Mouse (Mus musculus) frontal cortex, postnatal 14 days (tissue): ENCODE measurements around the gene Myl7.
"Not testable (repeated sequence)": the region's sequence is repeated elsewhere in the genome, so short reads cannot be mapped to it uniquely, and the experiment has no call there.

Source experiments
- DNase-seq, 2 experiments: peaks; one replicate each; pipeline ENCODE4 v3.0.0; 2022; ENCODE audit warnings: low spot score in 2 of 2

Gene Myl7

DNA sequence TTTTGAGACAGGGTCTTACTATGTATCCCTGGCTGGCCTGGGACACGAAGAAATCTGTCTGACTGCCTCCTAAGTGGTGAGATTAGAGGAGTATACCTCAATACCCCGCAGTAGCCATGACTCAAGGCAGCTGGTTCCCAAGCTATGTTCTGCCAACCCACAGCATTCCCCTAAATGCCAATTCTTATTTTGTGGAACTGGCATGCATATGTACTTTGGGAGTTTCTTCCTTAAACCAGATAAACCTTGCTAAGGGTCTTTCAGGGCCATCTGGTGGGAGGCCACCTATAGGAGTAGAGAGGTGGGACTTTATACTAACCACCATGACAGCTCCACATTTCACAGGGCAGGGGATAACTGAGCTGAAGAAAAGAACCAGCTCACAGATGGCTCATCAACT, 5.3 kb upstream of the Myl7 start:
- DNase-seq = no peak

DNA sequence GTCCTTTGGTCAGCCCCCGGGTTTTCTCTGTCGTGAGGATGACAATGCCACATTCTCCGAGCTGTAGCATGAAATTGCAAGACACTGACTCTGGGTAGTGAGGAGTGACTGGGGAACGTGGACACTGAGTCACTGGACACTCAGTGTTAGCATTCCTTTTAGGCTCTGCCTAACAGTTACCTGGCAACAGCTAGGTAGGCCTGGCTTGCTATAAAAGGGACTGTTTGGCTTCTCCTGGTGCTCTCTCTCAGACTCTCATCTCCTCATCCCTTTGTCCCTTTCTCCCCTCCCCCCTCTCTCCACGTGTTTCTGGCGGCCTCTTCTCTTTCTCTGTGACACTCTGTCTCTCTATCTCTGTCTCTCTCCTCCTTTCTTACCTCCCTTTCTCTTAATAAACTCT, 3.8 kb upstream of the Myl7 start:
- DNase-seq = no peak

DNA sequence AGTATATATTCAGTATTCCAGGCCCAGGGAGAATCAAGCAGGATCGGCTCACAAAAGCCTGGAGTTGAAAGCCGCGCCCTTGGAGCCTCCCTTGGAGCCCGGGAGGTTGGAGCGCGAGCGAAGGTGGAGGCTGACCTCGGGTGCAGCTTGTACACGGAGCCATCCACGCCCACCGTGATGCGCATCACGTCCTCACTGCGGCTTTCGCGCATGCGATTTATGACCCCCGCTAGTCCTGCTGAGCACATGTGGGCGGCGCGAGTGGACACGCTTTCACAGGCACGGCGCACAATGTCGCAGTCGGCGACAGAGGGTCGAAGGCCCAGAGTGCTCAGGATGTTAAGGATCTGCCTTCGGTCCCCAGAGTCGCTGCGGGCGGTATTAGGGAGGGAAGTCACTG, 3.4 kb upstream of the Myl7 start:
- DNase-seq = peak; percentile 43 to 49

DNA sequence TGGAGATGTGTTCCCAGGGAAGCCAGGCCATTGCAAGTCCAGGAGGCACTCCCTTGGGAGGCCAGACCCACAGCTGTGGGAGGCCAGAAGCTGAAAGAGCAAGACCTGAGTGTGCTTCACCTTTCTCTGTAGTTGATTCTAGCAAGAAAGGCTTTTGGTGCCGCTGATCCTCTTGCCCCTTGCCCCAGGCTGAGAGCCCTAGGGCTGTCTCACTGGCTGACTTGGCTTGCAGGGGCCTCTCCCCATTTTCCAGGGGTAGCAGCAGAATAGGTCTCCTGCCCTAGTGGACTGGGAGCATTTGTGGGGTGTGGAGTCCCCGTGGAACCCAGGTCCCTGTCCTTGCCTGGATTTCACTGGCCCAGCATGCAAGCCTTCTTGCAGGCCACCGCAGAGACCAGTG, 2.7 kb upstream of the Myl7 start:
- no peak for DNase-seq

DNA sequence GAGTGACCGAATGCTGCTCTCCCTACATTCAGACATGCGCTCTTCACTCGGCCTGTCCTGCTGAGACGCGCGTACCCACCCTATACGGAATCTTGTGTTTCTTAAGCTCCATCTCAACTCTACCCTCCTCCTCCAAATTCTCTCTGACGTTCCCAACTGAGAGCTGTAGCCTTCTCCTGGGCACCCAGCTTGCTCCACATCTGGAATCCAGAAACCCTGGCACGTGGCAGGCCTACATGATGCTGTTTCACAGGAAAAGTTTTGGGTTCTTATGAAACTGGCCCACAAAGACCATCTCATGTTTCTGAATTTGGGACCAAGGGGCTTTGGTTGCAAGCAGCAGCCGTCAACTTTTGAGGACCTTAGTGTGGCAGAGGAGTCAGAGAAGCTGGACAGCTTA, 704 bp upstream of the Myl7 start:
- no peak for DNase-seq

DNA sequence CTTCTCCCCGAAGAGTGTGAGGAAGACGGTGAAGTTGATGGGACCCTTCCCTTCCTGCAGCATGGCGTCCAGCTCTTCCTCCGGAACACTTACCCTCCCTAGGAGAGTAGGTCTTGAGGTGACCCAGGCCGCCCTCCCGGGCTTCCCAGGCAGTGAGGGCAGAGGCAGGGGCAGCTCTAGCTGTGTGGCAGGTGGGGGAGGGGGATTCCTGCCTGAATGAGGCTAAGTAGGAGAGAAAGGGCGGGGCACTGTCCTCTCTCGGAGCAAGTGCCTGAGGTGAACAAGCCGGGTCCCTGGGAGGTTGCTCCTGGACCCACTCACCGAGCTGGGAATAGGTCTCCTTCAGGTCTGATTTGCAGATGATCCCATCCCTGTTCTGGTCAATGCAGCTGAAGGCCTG, 743 bp downstream of the Myl7 start:
- DNase-seq = no peak

DNA sequence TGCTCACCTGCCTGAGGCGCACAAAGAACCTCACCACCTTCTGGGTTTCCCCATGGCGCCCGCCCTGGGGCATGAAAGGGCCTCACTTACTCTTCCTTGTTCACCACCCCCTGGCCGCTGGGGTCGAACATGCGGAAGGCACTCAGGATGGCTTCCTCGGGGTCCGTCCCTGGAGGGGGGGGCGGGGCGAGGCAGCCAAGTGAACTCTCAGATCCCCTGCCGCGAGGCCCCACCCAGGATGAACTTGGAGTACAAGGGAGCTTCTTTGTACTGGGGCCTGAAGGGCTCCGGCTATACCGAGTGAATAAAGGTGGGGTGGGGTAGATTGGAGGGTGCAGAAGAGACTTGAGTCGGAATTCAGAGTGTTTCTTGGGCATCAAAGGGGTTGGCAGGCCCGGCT, 1.4 kb downstream of the Myl7 start:
- DNase-seq = no peak

DNA sequence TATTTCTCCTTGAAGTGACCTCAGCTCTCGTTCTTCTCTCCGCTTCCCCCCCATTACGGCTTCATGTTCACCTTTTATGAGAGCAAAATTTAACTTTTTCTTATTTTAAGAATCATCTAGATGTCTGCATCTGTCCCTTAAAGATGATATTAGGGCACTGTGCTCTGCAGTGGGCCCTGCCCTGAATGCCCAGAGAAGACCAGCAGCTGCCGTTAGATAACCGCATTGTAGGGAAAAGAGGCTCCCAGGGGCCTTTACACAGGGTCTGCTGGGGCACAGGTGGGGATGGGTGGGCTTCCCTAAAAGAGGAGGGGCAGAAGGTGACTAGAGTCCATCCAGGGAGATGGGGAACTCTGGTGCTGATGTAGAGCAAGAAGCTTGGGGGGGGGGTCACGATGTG, 4.8 kb downstream of the Myl7 start:
- no peak for DNase-seq

DNA sequence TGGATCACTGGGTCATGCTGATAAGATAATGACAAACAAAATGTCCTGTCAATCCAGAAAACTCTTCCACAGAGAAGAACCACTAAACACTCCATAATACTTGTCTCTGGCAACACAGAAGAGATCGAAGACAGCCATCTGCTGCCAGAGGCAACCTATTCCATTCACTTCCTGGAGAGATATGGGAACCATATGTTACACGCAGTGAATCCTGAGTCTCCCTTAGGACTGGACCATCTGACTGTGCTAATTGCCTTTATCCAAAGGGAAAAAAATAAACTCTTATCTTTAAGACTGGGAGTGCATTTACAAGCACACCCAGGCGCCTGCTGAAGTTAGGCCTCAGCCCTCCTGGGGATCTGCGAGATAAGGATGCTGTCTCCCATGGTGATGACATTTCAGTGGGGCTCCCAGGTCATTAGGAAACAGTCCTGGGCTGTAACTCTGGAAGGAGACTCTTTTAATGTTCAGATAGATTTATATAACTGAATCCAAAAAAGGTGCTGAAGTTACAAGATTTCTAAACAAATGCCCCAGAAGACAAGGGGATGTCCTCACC, 5.7 kb downstream of the Myl7 start:
- DNase-seq = no peak

DNA sequence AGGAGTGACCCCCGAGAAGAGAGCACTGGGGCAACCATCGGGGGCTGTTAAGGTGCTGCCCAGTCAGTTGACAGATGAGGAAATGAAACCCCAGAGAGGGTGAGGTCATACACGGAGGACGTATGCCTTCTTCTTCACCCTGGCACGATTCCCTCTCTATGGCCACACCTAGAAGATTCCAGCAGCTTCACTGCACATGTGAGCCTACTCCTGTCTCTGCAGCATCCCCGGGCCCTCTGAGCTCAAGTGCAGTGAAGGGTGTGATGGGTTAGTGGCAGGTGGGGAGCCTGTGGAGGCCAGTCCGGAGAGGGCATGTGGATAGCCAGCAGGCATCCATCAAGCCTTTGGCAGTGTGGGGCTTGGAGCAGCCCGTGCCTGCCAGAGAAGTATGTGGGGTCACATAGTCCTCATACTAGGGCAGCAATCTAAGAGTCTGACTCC, 6.4 kb downstream of the Myl7 start:
- no peak for DNase-seq

DNA sequence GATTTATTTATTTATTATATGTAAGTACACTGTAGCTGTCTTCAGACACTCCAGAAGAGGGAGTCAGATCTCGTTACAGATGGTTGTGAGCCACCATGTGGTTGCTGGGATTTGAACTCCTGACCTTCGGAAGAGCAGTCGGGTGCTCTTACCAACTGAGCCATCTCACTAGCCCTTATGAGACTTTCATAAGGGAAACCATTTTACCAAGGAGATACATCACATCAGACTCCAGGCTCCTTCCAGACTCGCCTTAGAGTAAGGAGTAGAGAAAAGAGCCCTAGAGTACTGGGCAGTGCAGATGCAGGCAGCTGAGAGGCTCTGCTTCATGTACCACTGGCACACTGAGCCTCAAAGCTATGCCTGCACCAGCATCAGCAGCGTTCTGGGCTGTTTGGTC, 10.0 kb downstream of the Myl7 start:
- not testable (repeated sequence) for DNase-seq

DNA sequence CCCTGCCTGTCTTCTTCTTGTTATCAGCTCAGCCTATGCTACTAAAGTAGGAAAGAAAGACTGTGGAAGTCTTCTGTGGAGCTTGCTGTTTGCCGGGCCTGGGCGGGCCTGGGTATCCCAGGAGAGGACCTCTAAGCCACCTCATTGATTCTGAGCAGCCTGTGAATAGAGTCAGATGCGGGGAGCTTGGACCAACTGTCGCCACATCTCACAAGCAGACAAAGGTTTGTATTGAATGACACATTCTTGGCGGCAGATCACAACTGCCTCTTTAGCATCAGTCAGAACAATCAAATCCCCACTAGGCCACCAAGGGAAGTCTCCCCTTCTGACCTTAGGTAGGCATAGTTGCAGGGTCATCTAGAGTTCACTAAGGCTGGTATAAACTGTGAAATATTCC, 11.3 kb downstream of the Myl7 start:
- DNase-seq = no peak

DNA sequence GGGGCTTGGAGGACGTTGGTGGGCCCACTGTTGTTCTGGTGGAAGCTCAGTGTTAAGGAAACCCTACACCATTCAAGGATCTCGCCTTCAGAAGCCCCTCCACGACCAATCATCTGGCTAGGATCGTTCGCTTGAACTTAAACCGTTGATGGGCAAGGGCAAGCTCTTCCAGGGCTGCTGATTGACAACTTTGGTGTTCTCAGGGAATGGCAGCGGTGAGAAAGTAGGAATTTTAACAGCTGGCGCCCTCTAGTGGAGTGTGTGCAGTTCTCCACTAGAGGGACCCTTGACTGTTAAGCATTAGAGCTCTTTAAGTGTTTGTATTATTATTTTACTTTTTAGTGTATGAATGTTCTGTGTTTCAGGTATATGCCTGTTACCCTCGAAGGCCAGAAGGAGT, 12.4 kb downstream of the Myl7 start:
- DNase-seq = peak in 1 of 2 experiments; percentile 40

DNA sequence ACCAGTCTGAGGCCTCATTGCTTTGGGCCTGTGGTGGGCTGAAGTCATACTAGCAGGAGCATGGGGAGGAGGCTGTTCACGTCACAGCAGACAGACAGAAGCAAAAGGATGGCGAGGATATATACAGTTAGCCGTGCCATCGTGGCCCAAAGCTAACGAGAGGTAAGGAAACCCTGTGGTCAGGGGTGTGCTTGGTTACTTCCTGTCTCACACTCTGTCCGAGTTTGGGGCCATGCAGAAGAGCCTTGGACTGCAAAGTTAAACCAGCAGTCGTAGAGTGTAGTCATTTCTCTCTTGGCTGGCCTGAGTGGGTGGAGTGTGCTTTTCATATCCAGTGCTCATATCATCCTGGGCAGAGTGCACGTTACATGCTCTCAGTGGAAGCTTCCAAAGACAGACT, 16.1 kb downstream of the Myl7 start:
- no peak for DNase-seq

DNA sequence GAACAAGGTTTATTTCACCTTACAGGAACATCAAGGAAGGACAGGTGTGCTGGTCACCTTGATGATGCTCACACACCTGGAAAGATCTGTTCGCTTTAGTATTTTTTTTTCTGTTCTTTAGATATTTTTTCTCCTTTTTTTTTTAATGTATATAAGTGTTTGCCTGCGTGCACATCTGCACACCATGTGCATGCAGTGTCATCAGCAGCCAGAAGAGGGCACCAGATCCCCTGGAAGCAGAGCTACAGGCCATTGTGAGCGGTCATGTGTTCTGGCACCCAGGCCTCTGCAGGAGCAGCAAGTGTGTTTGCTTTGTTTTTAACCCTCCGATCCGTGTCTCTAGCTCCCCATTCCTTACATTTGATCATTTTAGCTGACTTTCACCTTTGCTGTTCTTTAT, 18.7 kb downstream of the Myl7 start:
- DNase-seq = peak; percentile 32 to 59

DNA sequence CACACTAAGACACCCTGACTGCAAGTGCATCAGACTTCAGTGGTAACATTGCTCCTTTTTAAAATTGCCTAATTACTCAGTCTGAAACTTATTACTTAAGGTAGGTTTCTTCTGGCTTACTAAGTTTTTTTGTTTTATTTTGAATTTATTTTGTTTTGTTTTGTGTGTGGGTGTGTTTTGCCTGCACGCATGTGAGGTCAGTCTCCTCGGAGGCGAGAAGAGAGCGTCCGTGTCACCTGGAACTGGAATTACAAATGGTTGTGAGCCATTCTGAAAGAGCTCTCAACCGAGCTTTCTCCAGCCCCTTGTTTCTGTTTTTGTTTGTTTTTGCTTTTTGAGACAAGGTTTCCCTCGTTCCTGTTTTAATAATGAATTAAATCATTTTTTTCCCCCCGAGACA, 19.9 kb downstream of the Myl7 start:
- DNase-seq = no peak

DNA sequence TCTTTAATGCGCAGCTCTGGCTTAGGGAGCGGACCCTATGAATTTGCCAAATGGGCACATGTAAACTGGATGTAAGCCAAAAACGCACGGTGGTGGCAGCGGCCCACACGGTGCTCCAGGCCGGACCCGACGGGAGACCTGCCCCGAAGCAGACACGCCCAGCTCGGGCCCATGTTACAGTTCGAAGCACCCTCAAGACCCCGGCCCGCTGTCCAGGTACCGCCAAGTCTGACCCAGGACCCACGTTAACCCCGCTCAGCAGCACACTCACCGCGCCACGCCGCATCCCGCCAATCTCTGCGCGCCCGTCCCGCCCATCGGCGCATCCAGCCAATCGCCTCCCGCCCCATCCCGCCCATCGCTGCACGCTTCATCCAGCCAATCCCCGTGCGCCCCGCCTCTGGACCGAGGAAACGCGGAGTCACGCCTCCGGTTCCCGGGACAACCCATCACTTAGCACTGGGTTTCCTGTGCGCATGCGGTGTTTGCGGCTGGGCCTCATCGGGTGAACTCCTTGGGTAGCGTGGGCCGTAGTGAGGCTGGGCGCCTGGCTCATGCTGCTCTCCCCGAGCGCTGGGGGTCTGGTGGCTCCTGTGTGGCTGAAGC, 20.6 kb downstream of the Myl7 start, which contains the start of gene Pold2:
Pold2 (minus strand) TSS at position 372 of the 606 bp plus-strand sequence.
- peak; percentile 95 to 96 for DNase-seq

DNA sequence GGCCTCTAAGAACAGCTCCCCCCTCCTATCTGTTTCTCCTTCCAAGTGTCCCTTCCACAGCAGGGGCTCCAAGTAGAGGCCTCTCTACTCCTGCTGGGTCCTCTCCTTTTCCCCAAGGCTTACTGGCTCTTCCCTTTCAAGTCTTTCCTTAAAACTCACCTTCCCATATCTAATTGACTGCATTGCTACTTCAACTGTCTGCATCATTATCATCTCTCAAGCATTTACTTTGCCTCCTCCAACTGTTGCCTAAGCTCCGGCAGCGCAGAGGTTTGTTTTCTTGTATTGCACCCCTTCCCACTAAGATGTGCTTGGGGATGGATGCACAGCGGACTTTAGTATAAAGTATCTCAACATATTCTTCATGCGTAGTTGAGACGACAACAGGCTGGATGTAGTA, 21.2 kb downstream of the Myl7 start:
- DNase-seq = no peak

DNA sequence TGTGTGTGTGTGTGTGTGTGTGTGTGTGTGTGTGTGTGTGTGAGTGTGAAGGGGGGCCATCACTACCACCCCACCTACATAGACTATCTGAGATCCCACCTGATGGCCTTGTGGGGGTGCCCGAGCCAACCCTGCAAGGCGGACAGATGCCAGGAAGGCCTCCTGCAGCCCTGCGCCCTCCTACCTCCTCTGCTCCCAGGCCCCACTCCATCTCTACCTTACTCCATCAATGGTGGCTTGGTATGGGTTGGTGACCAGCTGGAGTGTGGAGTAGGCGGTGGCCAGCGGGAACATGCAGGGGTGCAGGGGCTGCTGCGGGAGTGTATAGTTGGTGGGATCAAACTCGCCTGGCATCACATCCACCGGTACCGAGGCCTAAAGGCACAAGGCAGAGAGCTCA, 25.4 kb downstream of the Myl7 start:
- no peak for DNase-seq

DNA sequence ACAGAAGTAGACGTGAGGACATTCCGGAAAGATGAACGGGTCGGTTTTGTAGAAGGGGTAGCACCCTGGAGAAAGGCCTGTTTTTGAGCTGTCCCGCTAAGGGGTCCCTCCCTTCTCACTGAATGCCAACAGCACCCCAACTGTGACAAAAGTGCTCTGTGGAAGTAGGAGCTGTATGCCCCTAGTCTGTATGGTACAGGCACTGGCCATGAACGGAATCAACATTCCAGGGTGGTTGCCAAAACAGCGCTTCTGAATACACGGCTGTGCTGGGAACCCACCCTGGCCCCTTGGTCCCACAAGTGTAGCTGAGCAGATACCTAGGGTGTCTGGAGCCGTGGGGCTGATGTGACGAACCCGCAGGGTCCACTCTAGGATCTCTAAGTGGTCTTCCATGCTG, 25.9 kb downstream of the Myl7 start:
- DNase-seq = no peak

DNA sequence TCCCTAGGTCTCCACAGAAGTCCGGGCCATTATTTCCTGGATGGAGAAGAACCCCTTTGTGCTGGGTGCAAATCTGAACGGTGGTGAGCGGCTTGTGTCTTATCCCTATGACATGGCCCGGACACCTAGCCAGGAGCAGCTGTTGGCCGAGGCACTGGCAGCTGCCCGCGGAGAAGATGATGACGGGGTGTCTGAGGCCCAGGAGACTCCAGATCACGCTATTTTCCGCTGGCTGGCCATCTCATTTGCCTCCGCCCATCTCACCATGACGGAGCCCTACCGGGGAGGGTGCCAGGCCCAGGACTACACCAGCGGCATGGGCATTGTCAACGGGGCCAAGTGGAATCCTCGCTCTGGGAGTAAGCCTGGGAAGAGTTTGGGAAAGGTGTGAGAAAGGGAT, 28.5 kb downstream of the Myl7 start:
- DNase-seq = no peak

DNA sequence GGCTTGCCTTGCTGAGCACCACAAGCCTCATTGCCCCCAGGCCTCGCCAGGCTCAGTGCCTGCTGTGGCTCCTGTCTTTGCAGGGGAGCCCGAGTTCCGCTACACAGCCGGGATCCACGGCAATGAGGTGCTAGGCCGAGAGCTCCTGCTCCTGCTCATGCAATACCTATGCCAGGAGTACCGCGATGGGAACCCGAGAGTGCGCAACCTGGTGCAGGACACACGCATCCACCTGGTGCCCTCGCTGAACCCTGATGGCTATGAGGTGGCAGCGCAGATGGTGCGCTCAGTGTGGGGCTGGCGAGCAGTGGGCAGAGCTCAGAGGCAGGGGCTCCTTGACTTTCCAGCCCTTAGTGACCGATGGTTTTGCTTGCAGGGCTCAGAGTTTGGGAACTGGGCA, 29.3 kb downstream of the Myl7 start:
- DNase-seq = no peak

DNA sequence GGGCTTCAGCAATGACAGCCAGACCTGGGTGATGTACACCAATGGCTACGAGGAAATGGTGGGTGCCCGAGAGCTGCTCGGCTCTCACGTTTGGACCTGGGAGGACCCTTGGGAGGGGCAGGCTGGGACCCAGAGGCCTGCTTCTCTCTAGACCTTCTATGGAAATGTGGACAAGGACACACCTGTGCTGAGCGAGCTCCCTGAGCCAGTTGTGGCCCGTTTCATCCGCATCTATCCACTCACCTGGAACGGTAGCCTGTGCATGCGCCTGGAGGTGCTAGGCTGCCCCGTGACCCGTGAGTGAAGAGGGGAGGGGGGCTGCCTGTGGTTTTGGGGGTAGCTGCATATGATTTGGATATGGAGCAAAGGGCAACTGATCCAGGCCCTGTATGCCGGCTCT, 30.3 kb downstream of the Myl7 start:
- no peak for DNase-seq

DNA sequence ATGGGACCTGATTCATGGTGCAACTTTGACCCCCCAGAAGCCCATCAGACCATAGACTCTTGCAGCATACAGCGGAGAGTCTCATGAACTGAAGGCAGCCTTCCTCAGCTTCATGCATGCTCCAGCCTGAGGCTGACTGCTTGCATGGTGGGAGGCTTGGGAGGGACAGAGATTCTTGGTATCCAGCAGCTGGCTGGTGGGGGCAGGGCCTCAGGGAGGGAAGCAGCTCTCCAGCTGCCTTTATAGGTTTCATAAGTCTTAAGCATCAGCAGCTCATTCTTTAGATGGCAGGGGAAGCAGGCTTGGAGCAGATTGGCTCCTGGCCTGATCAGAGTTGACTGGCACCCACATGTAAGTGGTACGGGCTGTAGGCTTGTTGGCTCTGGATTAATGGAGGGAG, 31.4 kb downstream of the Myl7 start:
- DNase-seq = no peak
